24 mouse cellular contexts compared by ENCODE assay signal in genomic region chr17:26865156-26865555, GRCm38 (mm10). TPM values are rescaled to one million over a fixed set of nuclear protein-coding genes. Genes with fewer than 3 reads are reported as not detected.
"Had no signal": no experiment of that assay in that cellular context is flagged by ENCODE, and none has a peak within 500 bp of the region (broad histone marks: within the 10 kb centered on the region; RNA-seq: fewer than 3 reads in every experiment).

No protein-coding gene starts in this region.

- H3K27ac ChIP-seq: kidney, postnatal 0 days; limb, embryonic 12.5 days; liver, embryonic 13.5 days; midbrain, embryonic 10.5 days; neural tube, embryonic 13.5 days had no signal

- H3K9ac ChIP-seq: limb, embryonic 12.5 days; liver, embryonic 13.5 days; liver, postnatal 0 days; neural tube, embryonic 13.5 days had no signal

- H3K4me3 ChIP-seq: limb, embryonic 12.5 days; liver, embryonic 13.5 days; midbrain, embryonic 10.5 days; neural tube, embryonic 13.5 days had no signal

- H3K36me3 ChIP-seq: limb, embryonic 12.5 days; liver, embryonic 13.5 days; midbrain, embryonic 10.5 days; neural tube, embryonic 13.5 days had no signal

- H3K4me2 ChIP-seq: limb, embryonic 12.5 days; liver, embryonic 13.5 days; neural tube, embryonic 13.5 days had no signal

- ATAC-seq: liver, postnatal 0 days; midbrain, embryonic 16.5 days had no signal

- H3K9me3 ChIP-seq: midbrain, embryonic 10.5 days had no signal

- H3K4me1 ChIP-seq: limb, embryonic 12.5 days; liver, embryonic 13.5 days; midbrain, embryonic 10.5 days had no signal

- DNase-seq: kidney, adult 9 months; kidney, postnatal 36 days; layer of hippocampus, adult 9-11 months; layer of hippocampus, postnatal 36 days; liver; liver, embryonic 13.5 days; liver, postnatal 0 days; lung, postnatal 36 days; retina, postnatal 1 day; right cerebral cortex, postnatal 4 days; spleen, adult 18-20 months; thymus, adult 2 months; thymus, postnatal 25 days had no signal

RNA-seq across cellular contexts. Expression of gene Nkx2-5, which starts 20.3 kb away (rescaled TPM):
- total RNA-seq: layer of hippocampus, adult 18-20 months; layer of hippocampus, postnatal 36 days; left cerebral cortex, adult 8-10 months; left cerebral cortex, postnatal 36 days; megakaryocyte progenitor cell, adult 5-6 weeks had no signal
- polyA plus RNA-seq: kidney, postnatal 0 days; limb, embryonic 12.5 days; liver, embryonic 13.5 days; liver, postnatal 0 days; midbrain, embryonic 10.5 days; midbrain, embryonic 16.5 days; testis, adult 2 months; urinary bladder, adult 2 months had no signal
